Mouse (Mus musculus): ENCODE data around the gene Nlrp4b. TPM values are rescaled to one million over a fixed set of nuclear protein-coding genes. Genes with fewer than 3 reads are reported as not detected.

The Nlrp4b gene
- not detected for polyA plus RNA-seq (2014; fragmentation: Illumina TruSeq; extraction: RNeasy Lipid Tissue Mini Kit (QIAGEN cat#74804); ENCODE audit: low read depth, low replicate concordance)

DNA sequence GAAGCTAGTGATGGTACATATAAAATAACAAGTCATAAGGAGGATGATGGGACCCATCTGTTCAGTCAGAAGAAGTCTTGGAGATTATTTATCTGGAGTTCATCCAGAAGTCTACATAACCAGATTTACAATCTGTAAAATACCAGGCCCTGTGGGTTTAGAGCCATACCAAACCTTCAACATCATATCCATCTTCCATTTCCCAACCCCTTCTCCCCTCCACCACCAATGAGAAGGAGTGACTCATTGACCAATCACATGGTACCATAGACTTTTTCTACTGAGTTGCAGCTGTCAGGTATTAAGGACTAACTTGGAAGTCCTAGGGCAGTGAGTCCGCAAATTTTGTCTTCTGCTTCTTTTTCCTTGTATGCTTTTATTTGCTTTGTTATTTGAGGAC lies at the start of gene Nlrp4b:
Gene Nlrp4b, plus strand, starts transcription at position 301 of the 400 bp plus-strand sequence.

DNA sequence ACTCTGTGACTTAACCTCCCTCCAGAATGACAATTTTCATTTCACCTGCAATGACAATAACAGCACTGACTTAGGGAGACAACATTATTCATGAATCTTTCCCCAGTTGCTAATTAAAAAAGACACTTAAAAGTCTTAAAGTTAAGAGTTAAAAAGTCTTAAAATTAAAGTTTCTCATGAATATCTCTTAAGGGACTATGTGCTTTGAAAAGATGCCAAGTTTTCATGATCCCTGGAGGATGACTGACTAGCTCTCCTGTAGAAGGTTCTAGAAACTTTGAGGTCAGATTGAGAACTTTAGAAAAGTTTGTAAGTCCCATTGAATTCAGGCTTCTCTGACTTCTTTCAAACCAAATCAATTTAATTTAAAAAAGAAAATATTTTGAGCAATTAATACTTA lies 66.7 kb downstream of the Nlrp4b start, which contains the start of gene Vmn1r71:
Gene Vmn1r71, minus strand, starts transcription at position 101 of the 400 bp plus-strand sequence.

Other genes starting within 250 kb of the Nlrp4b start
- not detected for gene Vmn1r67, start 244.5 kb upstream of the Nlrp4b start, polyA plus RNA-seq (2014; fragmentation: Illumina TruSeq; extraction: RNeasy Lipid Tissue Mini Kit (QIAGEN cat#74804); ENCODE audit: low read depth, low replicate concordance)
- 2.5 TPM for gene Zik1, start 192.4 kb upstream of the Nlrp4b start, polyA plus RNA-seq (2014; fragmentation: Illumina TruSeq; extraction: RNeasy Lipid Tissue Mini Kit (QIAGEN cat#74804); ENCODE audit: low read depth, low replicate concordance)
- not detected for gene Vmn1r68, start 129.3 kb upstream of the Nlrp4b start, polyA plus RNA-seq (2014; fragmentation: Illumina TruSeq; extraction: RNeasy Lipid Tissue Mini Kit (QIAGEN cat#74804); ENCODE audit: low read depth, low replicate concordance)
- gene Vmn1r69, start 74.1 kb upstream of the Nlrp4b start, polyA plus RNA-seq (2014; fragmentation: Illumina TruSeq; extraction: RNeasy Lipid Tissue Mini Kit (QIAGEN cat#74804); ENCODE audit: low read depth, low replicate concordance) = not detected
- not detected for gene Vmn1r70, start 56.3 kb upstream of the Nlrp4b start, polyA plus RNA-seq (2014; fragmentation: Illumina TruSeq; extraction: RNeasy Lipid Tissue Mini Kit (QIAGEN cat#74804); ENCODE audit: low read depth, low replicate concordance)
- gene Vmn1r71, start 66.6 kb downstream of the Nlrp4b start, polyA plus RNA-seq (2014; fragmentation: Illumina TruSeq; extraction: RNeasy Lipid Tissue Mini Kit (QIAGEN cat#74804); ENCODE audit: low read depth, low replicate concordance) = not detected
- gene Zscan4b, start 217.3 kb downstream of the Nlrp4b start, polyA plus RNA-seq (2014; fragmentation: Illumina TruSeq; extraction: RNeasy Lipid Tissue Mini Kit (QIAGEN cat#74804); ENCODE audit: low read depth, low replicate concordance) = not detected

All from kidney, adult 10 weeks (tissue).